Mouse (Mus musculus) myocyte (in vitro differentiated cells): ENCODE measurements around the gene Dnmt1. TPM values are rescaled to one million over a fixed set of nuclear protein-coding genes. Genes with fewer than 3 reads are reported as not detected.

Experiments
- H3K27me3 ChIP-seq: one replicate; pipeline ENCODE4 v1.6.1; 2011; ENCODE audit not compliant: control insufficient read depth, insufficient read depth, insufficient read length
- H3K36me3 ChIP-seq: one replicate; pipeline ENCODE4 v1.6.1; 2011; ENCODE audit not compliant: control insufficient read depth, insufficient read depth
- H3K4me2 ChIP-seq: one replicate; pipeline ENCODE4 v1.6.1; 2011; ENCODE audit warnings: low read depth, control low read depth
- H3K4me3 ChIP-seq: one replicate; pipeline ENCODE4 v1.5.1; 2011; ENCODE audit warnings: mild to moderate bottlenecking, control low read depth, moderate library complexity
- H3K79me2 ChIP-seq: one replicate; pipeline ENCODE4 v1.6.1; 2011; ENCODE audit not compliant: control insufficient read depth, insufficient read depth
- H3ac ChIP-seq: one replicate; pipeline ENCODE4 v1.6.1; 2011; ENCODE audit not compliant: control insufficient read depth, insufficient read length
- CEBPB ChIP-seq: IDR thresholded peaks from 2 replicates; pipeline ENCODE4 v1.6.1; 2011; ENCODE audit warnings: mild to moderate bottlenecking, moderate library complexity; ENCODE audit not compliant: poor library complexity, insufficient read depth, severe bottlenecking
- E2F4 ChIP-seq: IDR thresholded peaks from one replicate; pipeline ENCODE4 v1.6.1; 2011; ENCODE audit warnings: mild to moderate bottlenecking, control low read depth, moderate library complexity; ENCODE audit not compliant: insufficient read depth
- MAX ChIP-seq: IDR thresholded peaks from one replicate; pipeline ENCODE4 v1.6.1; 2011; ENCODE audit warnings: low read depth, mild to moderate bottlenecking, control low read depth
- MYOD1 ChIP-seq, 3 experiments: IDR thresholded peaks; one replicate each; pipeline ENCODE4 v1.6.1; 2011; ENCODE audit warnings: control low read depth in 2 of 3, low read depth in 2 of 3, mild to moderate bottlenecking in 2 of 3, moderate library complexity in 1 of 3; ENCODE audit not compliant: insufficient read length in 2 of 3, control insufficient read depth in 1 of 3
- MYOG ChIP-seq, 3 experiments: IDR thresholded peaks; one replicate each; pipeline ENCODE4 v1.6.1; 2011; ENCODE audit warnings: control low read depth in 2 of 3, low read depth in 2 of 3, mild to moderate bottlenecking in 2 of 3; ENCODE audit not compliant: insufficient read length in 2 of 3, control insufficient read depth in 1 of 3, insufficient read depth in 1 of 3
- POLR2A ChIP-seq: IDR thresholded peaks from one replicate; pipeline ENCODE4 v1.6.1; 2011; ENCODE audit warnings: low read depth, mild to moderate bottlenecking, control low read depth, moderate library complexity; ENCODE audit not compliant: insufficient read length
- POLR2AphosphoS2 ChIP-seq: IDR thresholded peaks from one replicate; pipeline ENCODE4 v1.6.1; 2011; ENCODE audit warnings: low read depth, control low read depth; ENCODE audit not compliant: insufficient read length
- REST ChIP-seq: IDR thresholded peaks from one replicate; pipeline ENCODE4 v1.6.1; 2011; ENCODE audit warnings: mild to moderate bottlenecking, control low read depth, moderate library complexity; ENCODE audit not compliant: insufficient read depth, insufficient read length
- SRF ChIP-seq: IDR thresholded peaks from one replicate; pipeline ENCODE4 v1.6.1; 2011; ENCODE audit warnings: low read depth; ENCODE audit not compliant: control insufficient read depth, insufficient read length
- TCF12 ChIP-seq: IDR thresholded peaks from one replicate; pipeline ENCODE4 v1.6.1; 2011; ENCODE audit warnings: mild to moderate bottlenecking, control low read depth; ENCODE audit not compliant: poor library complexity, insufficient read depth, severe bottlenecking
- TCF3 ChIP-seq: IDR thresholded peaks from one replicate; pipeline ENCODE4 v1.6.1; 2011; ENCODE audit warnings: low read depth, control low read depth; ENCODE audit not compliant: insufficient read length
- USF1 ChIP-seq: IDR thresholded peaks from one replicate; pipeline ENCODE4 v1.6.1; 2011; ENCODE audit warnings: low read depth, mild to moderate bottlenecking, control low read depth, moderate library complexity
- polyA plus RNA-seq: library from polyadenylated mRNA; unstranded; fragments of >200 nt; fragmentation: generic; extraction: Trizol; gene quantifications from one replicate; pipeline ENCODE4 v1.2.1, GENCODE M21; 2012; ENCODE audit warnings: missing spikeins

Gene Dnmt1
- polyA plus RNA-seq, 1 experiment: 22.1 TPM

- peaks cover 21% of the 10 kb centered on the region for H3K79me2 ChIP-seq
- H3K36me3 ChIP-seq: peaks cover 29% of the 10 kb centered on the region
- no peak overlapping the region for H3K4me2 ChIP-seq
- H3K4me3 ChIP-seq: no peak overlapping the region
- TF ChIP-seq USF1: no peak
- no peak for TF ChIP-seq TCF3
- no peak for TF ChIP-seq REST
- TF ChIP-seq POLR2AphosphoS2: peak; percentile 88
- no peak for TF ChIP-seq E2F4
- no peak for TF ChIP-seq TCF12
- peak; percentile 41 for TF ChIP-seq POLR2A
- no peak for TF ChIP-seq MYOD1 (IDR thresholded peaks at IDR 0.05; ENCODE audit: control insufficient read depth in 1 of 3, insufficient read length in 2 of 3, low read depth in 2 of 3)
- H3ac ChIP-seq: no peak overlapping the region
- H3K27me3 ChIP-seq: no peaks in the 10 kb centered on the region
Observed at GRCm38 (mm10) chr9:20892104-20892653, 67.5 kb downstream of the Dnmt1 start.

- no peak overlapping the region for H3ac ChIP-seq
- peaks cover 29% of the 10 kb centered on the region for H3K36me3 ChIP-seq
- TF ChIP-seq POLR2A (no peak), REST (no peak), TCF3 (no peak), MYOG (IDR thresholded peaks at IDR 0.05; ENCODE audit: control insufficient read depth in 1 of 3, insufficient read depth in 1 of 3, insufficient read length in 2 of 3, low read depth in 2 of 3) (no peak), SRF (no peak), CEBPB (no peak), MAX (no peak), POLR2AphosphoS2 (no peak), USF1 (no peak), TCF12 (no peak), E2F4 (no peak), MYOD1 (IDR thresholded peaks at IDR 0.05; ENCODE audit: control insufficient read depth in 1 of 3, insufficient read length in 2 of 3, low read depth in 2 of 3) (no peak)
- H3K4me2 ChIP-seq: no peak overlapping the region
- no peak overlapping the region for H3K4me3 ChIP-seq
- no peaks in the 10 kb centered on the region for H3K27me3 ChIP-seq
- peaks cover 16% of the 10 kb centered on the region for H3K79me2 ChIP-seq
Observed at GRCm38 (mm10) chr9:20891339-20892103, 68.2 kb downstream of the Dnmt1 start.

GRCm38 (mm10) chr9:20890411-20890810, 69.3 kb downstream of the Dnmt1 start:
- no peaks in the 10 kb centered on the region for H3K27me3 ChIP-seq
- H3K79me2 ChIP-seq: peaks cover 16% of the 10 kb centered on the region
- H3ac ChIP-seq: no peak overlapping the region
- peaks cover 29% of the 10 kb centered on the region for H3K36me3 ChIP-seq
- no peak for TF ChIP-seq USF1
- no peak for TF ChIP-seq MYOD1 (IDR thresholded peaks at IDR 0.05; ENCODE audit: control insufficient read depth in 1 of 3, insufficient read length in 2 of 3, low read depth in 2 of 3)
- no peak for TF ChIP-seq POLR2AphosphoS2
- TF ChIP-seq MYOG (IDR thresholded peaks at IDR 0.05; ENCODE audit: control insufficient read depth in 1 of 3, insufficient read depth in 1 of 3, insufficient read length in 2 of 3, low read depth in 2 of 3): no peak
- H3K4me3 ChIP-seq: no peak overlapping the region
- H3K4me2 ChIP-seq: no peak overlapping the region

GRCm38 (mm10) chr9:20889185-20890141, 70.2 kb downstream of the Dnmt1 start:
- Histone ChIP-seq H3K4me2 (peak overlapping the region; percentile 94), H3K79me2 (peaks cover 16% of the 10 kb centered on the region), H3K36me3 (peaks cover 25% of the 10 kb centered on the region), H3K27me3 (no peaks in the 10 kb centered on the region), H3K4me3 (peak overlapping the region; percentile 96), H3ac (peak overlapping the region; percentile 79)
- TF ChIP-seq TCF12: no peak
- peak in 2 of 3 experiments; percentile 72 to 76 for TF ChIP-seq MYOG (IDR thresholded peaks at IDR 0.05; ENCODE audit: control insufficient read depth in 1 of 3, insufficient read depth in 1 of 3, insufficient read length in 2 of 3, low read depth in 2 of 3)
- TF ChIP-seq MYOD1 (IDR thresholded peaks at IDR 0.05; ENCODE audit: control insufficient read depth in 1 of 3, insufficient read length in 2 of 3, low read depth in 2 of 3): peak in 2 of 3 experiments; percentile 95 to 98

GRCm38 (mm10) chr9:20888386-20888765, 71.3 kb downstream of the Dnmt1 start:
- H3K79me2 ChIP-seq: peaks cover 16% of the 10 kb centered on the region

More at GRCm38 (mm10) chr9:20888386-20888765, 71.3 kb downstream of the Dnmt1 start:
- Histone ChIP-seq H3K4me2 (peak overlapping the region; percentile 94), H3K36me3 (peaks cover 25% of the 10 kb centered on the region), H3K27me3 (no peaks in the 10 kb centered on the region), H3K4me3 (peak overlapping the region; percentile 96), H3ac (peak overlapping the region; percentile 79)
- TF ChIP-seq TCF3 (no peak), CEBPB (no peak), POLR2A (no peak), REST (no peak), MYOG (IDR thresholded peaks at IDR 0.05; ENCODE audit: control insufficient read depth in 1 of 3, insufficient read depth in 1 of 3, insufficient read length in 2 of 3, low read depth in 2 of 3) (no peak), MAX (no peak), MYOD1 (IDR thresholded peaks at IDR 0.05; ENCODE audit: control insufficient read depth in 1 of 3, insufficient read length in 2 of 3, low read depth in 2 of 3) (no peak), POLR2AphosphoS2 (no peak), USF1 (no peak), E2F4 (no peak), SRF (no peak)
